Mouse (Mus musculus) stomach, postnatal 0 days (tissue): ENCODE data around the gene Tgfb2. TPM values are rescaled to one million over a fixed set of nuclear protein-coding genes. Genes with fewer than 3 reads are reported as not detected.

ENCODE experiments used
- ATAC-seq: fragments of 200-750 bp; cut with Nextera tagmentation; 2 replicates; pipeline ENCODE4 v1.8.0; 2017; ENCODE audit not compliant: low FRiP score, low TSS enrichment
- DNase-seq: peaks from one replicate; pipeline ENCODE4 v3.0.0-alpha.2; 2016; ENCODE audit warnings: low spot score
- H3K27ac ChIP-seq: fragments of 300-500 bp; sonication (generic); replicated peaks from 2 replicates; pipeline ENCODE4 v1.5.1; 2014; ENCODE audit warnings: mild to moderate bottlenecking, control low read depth
- H3K27me3 ChIP-seq: fragments of 300-500 bp; sonication (generic); 2 replicates; pipeline ENCODE4 v1.6.1; 2014; ENCODE audit warnings: low read length; ENCODE audit not compliant: control insufficient read depth, insufficient read depth
- H3K36me3 ChIP-seq: fragments of 300-500 bp; sonication (generic); 2 replicates; pipeline ENCODE4 v1.6.1; 2014; ENCODE audit warnings: low read length, mixed read lengths; ENCODE audit not compliant: control insufficient read depth, insufficient read depth
- H3K4me1 ChIP-seq: fragments of 300-500 bp; sonication (generic); replicated peaks from 2 replicates; pipeline ENCODE4 v1.6.1; 2014; ENCODE audit warnings: antibody characterized with exemption; ENCODE audit not compliant: control insufficient read depth, insufficient read depth
- H3K4me2 ChIP-seq: fragments of 300-500 bp; sonication (generic); replicated peaks from 2 replicates; pipeline ENCODE4 v1.6.1; 2014; ENCODE audit warnings: low read depth, mild to moderate bottlenecking, control low read depth, moderate library complexity
- H3K4me3 ChIP-seq: fragments of 300-500 bp; sonication (generic); 2 replicates; pipeline ENCODE4 v1.5.1; 2014; ENCODE audit warnings: low read depth, low read length, control low read depth
- H3K9ac ChIP-seq: fragments of 300-500 bp; sonication (generic); 2 replicates; pipeline ENCODE4 v1.6.1; 2014; ENCODE audit warnings: mild to moderate bottlenecking, low read length, control low read depth, mixed read lengths
- H3K9me3 ChIP-seq: fragments of 300-500 bp; sonication (generic); 2 replicates; pipeline ENCODE4 v1.6.1; 2016; ENCODE audit warnings: low read length; ENCODE audit not compliant: control insufficient read depth
- CTCF ChIP-seq: IDR thresholded peaks from 2 replicates; pipeline ENCODE4 v1.5.1; 2016; ENCODE audit warnings: antibody characterized with exemption, low read depth, mild to moderate bottlenecking, moderate library complexity
- EP300 ChIP-seq: optimal IDR thresholded peaks from 2 replicates; pipeline ENCODE3; 2016; ENCODE audit warnings: antibody characterized with exemption
- WGBS: fragments of 180-500 bp; shearing (Covaris S2); extraction: QIAGEN DNeasy Blood & Tissue Kit; methylation state at CpG from one replicate; pipeline ENCODE4 v1.1.7; 2014; 5-methylcytosine and 5-hydroxymethylcytosine counted together
- polyA plus RNA-seq: library from polyadenylated mRNA; unstranded; fragments of >200 nt; fragmentation: Nextera tagmentation; extraction: Ambion mirVana; gene quantifications from 2 replicates; pipeline ENCODE4 v1.2.1, GENCODE M21; 2015

The Tgfb2 gene
- polyA plus RNA-seq, 1 experiment from 2014 or later: 10.3 TPM

DNA sequence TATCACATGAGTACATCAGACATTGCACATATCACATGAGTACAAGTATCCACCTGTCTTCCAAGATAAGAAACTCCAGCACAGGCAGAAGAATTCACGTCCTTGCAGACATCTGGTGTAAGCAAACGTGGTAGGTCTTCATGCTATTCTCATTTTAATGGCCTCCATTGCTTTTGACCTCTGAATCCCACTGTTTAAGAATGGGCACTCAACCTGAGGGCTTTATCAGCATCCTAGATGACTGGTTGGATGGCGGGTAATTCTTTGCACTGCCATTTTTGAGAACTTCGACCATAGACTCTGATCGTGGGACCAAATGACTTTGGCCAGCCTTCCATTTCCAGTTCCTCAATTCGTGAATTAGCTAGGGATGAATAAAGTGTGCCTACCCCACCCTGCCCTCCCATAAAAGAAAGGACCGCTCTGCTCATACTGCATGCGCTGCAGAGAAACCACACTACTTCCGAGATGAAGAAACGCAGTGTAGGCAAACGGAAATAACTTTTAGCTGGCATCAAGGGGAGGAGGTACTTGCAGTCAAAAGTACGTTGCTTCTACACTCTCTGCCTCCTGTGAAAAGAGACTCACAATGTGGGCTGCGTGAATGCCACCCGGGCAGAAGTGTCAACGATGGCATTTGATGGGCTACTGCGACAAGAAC, 48.1 kb downstream of the Tgfb2 start:
- Histone ChIP-seq H3K27ac (no peak overlapping the region), H3K36me3 (no peaks in the 10 kb centered on the region), H3K9ac (no peak overlapping the region), H3K4me1 (no peaks in the 10 kb centered on the region), H3K4me2 (no peak overlapping the region), H3K4me3 (no peak overlapping the region), H3K27me3 (no peaks in the 10 kb centered on the region), H3K9me3 (no peaks in the 10 kb centered on the region)
- 87% methylated on average over 16 of the region's 16 CpGs for WGBS
- no peak for DNase-seq
- no peak for ATAC-seq
- no peak for TF ChIP-seq CTCF
- TF ChIP-seq EP300: no peak

DNA sequence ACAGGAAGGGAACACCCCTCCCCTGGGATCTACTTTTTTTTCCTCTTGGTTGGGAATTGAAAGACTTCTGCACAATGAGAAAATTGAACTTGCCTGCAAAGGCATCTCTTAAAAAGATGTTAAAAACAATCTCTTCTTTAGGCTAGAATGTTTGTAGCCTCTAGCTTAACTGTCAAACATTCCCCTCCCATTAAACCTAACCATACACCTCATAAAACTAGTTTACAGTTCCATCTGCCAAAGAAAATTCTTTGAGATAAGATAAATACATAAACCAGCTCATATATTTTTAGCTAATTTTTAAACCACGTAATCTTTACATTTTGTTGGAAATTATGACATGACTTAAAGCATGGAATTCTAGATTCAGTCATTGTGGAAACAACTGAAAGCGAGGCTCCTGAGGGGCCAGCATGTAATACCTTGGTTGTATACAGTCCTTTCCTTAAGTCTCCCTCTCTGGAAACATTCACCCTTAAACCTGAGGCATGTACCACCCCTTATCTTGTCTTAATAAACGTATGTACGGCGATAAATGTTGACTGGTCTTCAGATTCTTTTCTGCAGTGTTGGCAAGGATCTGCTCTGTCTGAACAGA, 49.0 kb downstream of the Tgfb2 start:
- Histone ChIP-seq H3K27me3 (no peaks in the 10 kb centered on the region), H3K4me1 (no peaks in the 10 kb centered on the region), H3K36me3 (no peaks in the 10 kb centered on the region), H3K4me3 (no peak overlapping the region), H3K4me2 (no peak overlapping the region), H3K9ac (no peak overlapping the region), H3K9me3 (no peaks in the 10 kb centered on the region), H3K27ac (no peak overlapping the region)
- ATAC-seq: no peak
- TF ChIP-seq EP300 (no peak), CTCF (no peak)
- 68% methylated on average over 5 of the region's 5 CpGs for WGBS
- no peak for DNase-seq

DNA sequence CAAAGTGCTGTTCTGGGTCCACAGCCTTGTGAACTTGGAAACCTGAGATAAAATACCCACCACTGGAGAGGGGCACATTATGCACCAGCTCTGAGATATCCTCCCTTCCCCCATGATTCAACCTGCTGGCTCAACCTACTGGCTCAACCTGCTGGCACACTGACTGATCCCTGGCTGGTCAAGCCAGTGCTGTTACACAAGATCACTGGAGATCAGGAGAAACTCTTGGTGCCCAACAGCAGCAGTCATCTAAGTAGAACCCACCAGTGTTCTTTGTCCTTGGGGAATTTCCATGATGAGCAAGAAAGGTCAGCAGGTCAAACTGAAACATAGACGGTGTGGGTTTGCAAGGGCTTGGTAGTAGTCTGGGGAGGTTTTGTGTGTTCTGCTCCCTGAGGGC, 49.6 kb downstream of the Tgfb2 start:
- Histone ChIP-seq H3K27ac (no peak overlapping the region), H3K4me3 (no peak overlapping the region), H3K9me3 (no peaks in the 10 kb centered on the region), H3K4me2 (no peak overlapping the region), H3K36me3 (no peaks in the 10 kb centered on the region), H3K9ac (no peak overlapping the region), H3K27me3 (no peaks in the 10 kb centered on the region), H3K4me1 (no peaks in the 10 kb centered on the region)
- 45% methylated on average over 1 of the region's 1 CpGs for WGBS
- DNase-seq (no peak), ATAC-seq (no peak)
- TF ChIP-seq CTCF (no peak), EP300 (no peak)

DNA sequence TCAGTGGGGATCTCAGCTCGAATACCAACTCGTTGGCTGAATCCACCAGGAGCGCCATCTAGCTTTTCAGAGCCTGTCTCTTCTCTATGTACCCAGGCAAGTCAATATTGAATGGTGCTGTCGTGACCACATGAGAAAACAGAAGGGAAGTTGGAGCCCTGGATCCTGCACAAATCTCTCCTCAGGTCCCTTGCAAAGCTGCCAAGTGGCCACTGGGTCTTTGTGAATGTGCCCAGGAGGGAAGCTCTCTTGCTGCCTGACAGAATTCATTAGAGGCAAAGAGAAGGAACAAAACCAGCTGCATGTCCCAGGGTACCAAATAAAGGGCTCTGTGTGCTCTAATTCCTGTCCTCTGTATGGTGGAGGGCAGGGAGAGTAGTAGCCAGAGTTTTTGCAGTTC, 50.7 kb downstream of the Tgfb2 start:
- H3K4me3 ChIP-seq: no peak overlapping the region
- 76% methylated on average over 4 of the region's 4 CpGs for WGBS
- H3K4me2 ChIP-seq: no peak overlapping the region
- TF ChIP-seq CTCF (no peak), EP300 (no peak)
- H3K4me1 ChIP-seq: no peaks in the 10 kb centered on the region
- ATAC-seq (no peak), DNase-seq (no peak)
- H3K9ac ChIP-seq: no peak overlapping the region
- H3K27ac ChIP-seq: no peak overlapping the region
- H3K9me3 ChIP-seq: no peaks in the 10 kb centered on the region
- H3K36me3 ChIP-seq: no peaks in the 10 kb centered on the region
- no peaks in the 10 kb centered on the region for H3K27me3 ChIP-seq

DNA sequence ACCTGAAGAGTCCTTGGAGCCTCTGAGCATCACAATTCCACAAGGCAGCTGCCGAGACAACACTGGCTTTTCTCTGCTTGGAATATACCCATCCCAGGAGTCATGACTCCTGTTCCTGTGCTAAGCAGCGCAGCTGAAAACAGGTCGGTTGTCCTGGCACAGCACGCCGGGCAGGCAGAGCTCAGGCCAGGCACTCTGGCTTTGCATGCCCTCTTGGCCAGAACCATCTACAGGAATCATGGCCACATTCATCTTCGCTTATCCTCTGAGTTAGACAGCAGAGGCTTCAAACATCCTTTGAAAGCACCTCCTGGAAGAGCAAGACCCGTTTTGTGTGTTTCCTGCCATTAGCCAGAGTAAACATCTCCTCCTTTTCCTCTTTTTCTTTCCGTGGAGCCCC, 53.6 kb downstream of the Tgfb2 start:
- ATAC-seq (no peak), DNase-seq (no peak)
- H3K9me3 ChIP-seq: no peaks in the 10 kb centered on the region
- H3K36me3 ChIP-seq: no peaks in the 10 kb centered on the region
- no peak overlapping the region for H3K4me3 ChIP-seq
- no peaks in the 10 kb centered on the region for H3K27me3 ChIP-seq
- TF ChIP-seq EP300 (no peak), CTCF (no peak)
- H3K9ac ChIP-seq: no peak overlapping the region
- H3K4me2 ChIP-seq: no peak overlapping the region; the same call in 1 of the 2 replicates
- H3K4me1 ChIP-seq: no peaks in the 10 kb centered on the region
- no peak overlapping the region for H3K27ac ChIP-seq
- 34% methylated on average over 8 of the region's 8 CpGs for WGBS

DNA sequence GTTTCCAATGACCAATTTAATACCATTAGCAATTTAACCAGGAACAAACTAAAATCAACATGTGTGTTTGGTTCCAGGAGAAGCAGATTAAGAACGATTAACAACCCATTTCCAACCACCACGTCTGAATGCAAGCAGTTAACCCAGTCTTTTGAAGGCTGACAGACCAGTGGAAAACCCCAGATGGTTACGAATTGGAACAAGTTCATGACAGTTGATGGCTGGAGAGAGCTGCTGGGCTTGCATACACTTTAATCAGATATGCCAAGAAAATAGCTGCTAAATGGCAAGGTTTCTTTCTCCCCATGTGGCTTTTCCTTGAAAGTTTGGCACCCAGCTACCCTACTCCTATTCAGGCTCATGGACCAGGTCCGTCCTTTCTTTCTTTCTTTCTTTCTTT, 55.8 kb downstream of the Tgfb2 start:
- no peak overlapping the region for H3K4me3 ChIP-seq
- no peak for TF ChIP-seq CTCF
- no peak for TF ChIP-seq EP300
- no peaks in the 10 kb centered on the region for H3K27me3 ChIP-seq
- no peak for DNase-seq
- no peaks in the 10 kb centered on the region for H3K36me3 ChIP-seq
- H3K9ac ChIP-seq: no peak overlapping the region
- H3K9me3 ChIP-seq: no peaks in the 10 kb centered on the region
- no peak overlapping the region for H3K4me2 ChIP-seq
- no peak overlapping the region for H3K27ac ChIP-seq
- no peaks in the 10 kb centered on the region for H3K4me1 ChIP-seq
- no peak for ATAC-seq
- WGBS: 83% methylated on average over 4 of the region's 4 CpGs
